Comparison of ENCODE assay signal across 7 mouse cellular contexts in genomic region chr15:89178260-89178860, GRCm38 (mm10). TPM values are rescaled to one million over a fixed set of nuclear protein-coding genes. Genes with fewer than 3 reads are reported as not detected.
DNase-seq lines count a peak whose midpoint lies in the region; ATAC-seq and TF ChIP-seq lines count a peak whose summit lies in the region.

No protein-coding gene starts in this region.

- H3K9me3 ChIP-seq in ES-Bruce4 (replicated peaks; ENCODE audit: control insufficient read depth, insufficient read depth, low read length, poor library complexity, severe bottlenecking) = no peaks in the 10 kb centered on the region
- no peaks in the 10 kb centered on the region for H3K9me3 ChIP-seq in forebrain, embryonic 16.5 days (ENCODE audit: control insufficient read depth, low read length)
- H3K9me3 ChIP-seq in liver, embryonic 11.5 days (ENCODE audit: control insufficient read depth, low read length) = no peaks in the 10 kb centered on the region

- H3K4me2 ChIP-seq in forebrain, embryonic 16.5 days (ENCODE audit: low read length) = peak overlapping the region; percentile 59
- H3K4me2 ChIP-seq in liver, embryonic 11.5 days = peak overlapping the region; percentile 74

- TF ChIP-seq CTCF in ES-Bruce4 (IDR thresholded peaks at IDR 0.05; ENCODE audit: low read depth, low read length) = no peak
- no peak for TF ChIP-seq CTCF in bone marrow macrophage, adult 2 months (IDR thresholded peaks at IDR 0.05; ENCODE audit: low read depth, low read length)

- TF ChIP-seq POLR2A in ES-Bruce4 (IDR thresholded peaks at IDR 0.05; ENCODE audit: insufficient read depth, low read length) = no peak
- TF ChIP-seq POLR2A in bone marrow macrophage, adult 2 months (IDR thresholded peaks at IDR 0.05; ENCODE audit: borderline replicate concordance, low read depth, low read length) = no peak

- ATAC-seq in forebrain, embryonic 16.5 days = no peak
- ATAC-seq in liver, embryonic 11.5 days (replicated peaks; ENCODE audit: low FRiP score) = no peak

- H3K36me3 ChIP-seq in ES-Bruce4 (ENCODE audit: control insufficient read depth, insufficient read depth, low read length, poor library complexity, severe bottlenecking) = no peaks in the 10 kb centered on the region
- H3K36me3 ChIP-seq in forebrain, embryonic 16.5 days (ENCODE audit: control insufficient read depth, insufficient read depth) = no peaks in the 10 kb centered on the region
- no peaks in the 10 kb centered on the region for H3K36me3 ChIP-seq in liver, embryonic 11.5 days (ENCODE audit: control insufficient read depth, insufficient read depth, low read length)

- peaks cover 14% of the 10 kb centered on the region for H3K4me1 ChIP-seq in ES-Bruce4 (ENCODE audit: control insufficient read depth, insufficient read depth, low read length)
- H3K4me1 ChIP-seq in bone marrow macrophage, adult 2 months (ENCODE audit: control insufficient read depth, insufficient read depth, low read length) = peaks cover 52% of the 10 kb centered on the region
- H3K4me1 ChIP-seq in forebrain, embryonic 16.5 days (replicated peaks; ENCODE audit: control insufficient read depth, insufficient read depth, low read length) = peaks cover 80% of the 10 kb centered on the region
- peaks cover 53% of the 10 kb centered on the region for H3K4me1 ChIP-seq in liver, embryonic 11.5 days (replicated peaks; ENCODE audit: control insufficient read depth, insufficient read depth, low read length)

- no peak for DNase-seq in liver, embryonic 11.5 days (ENCODE audit: low spot score)
- peak; percentile 45 for DNase-seq in testis, postnatal 10 days (ENCODE audit: low spot score)
- DNase-seq in thymus, postnatal 36 days = no peak
- no peak for DNase-seq in layer of hippocampus, adult 11-12 months (ENCODE audit: low spot score)

- TF ChIP-seq EP300 in ES-Bruce4 (IDR thresholded peaks at IDR 0.05; ENCODE audit: insufficient read depth, low read depth, low read length) = no peak

- H3K27ac ChIP-seq in ES-Bruce4 (ENCODE audit: insufficient read depth, low read length) = peak overlapping the region; percentile 66
- peak overlapping the region; percentile 99 for H3K27ac ChIP-seq in bone marrow macrophage, adult 2 months (ENCODE audit: insufficient read depth, low read depth, low read length)
- H3K27ac ChIP-seq in forebrain, embryonic 16.5 days (ENCODE audit: low read length) = peak overlapping the region; percentile 94
- H3K27ac ChIP-seq in liver, embryonic 11.5 days (ENCODE audit: low read depth, low read length) = peak overlapping the region; percentile 89

- H3K4me3 ChIP-seq in ES-Bruce4 (ENCODE audit: low read depth, low read length) = peak overlapping the region; percentile 88
- peak overlapping the region; percentile 77 for H3K4me3 ChIP-seq in bone marrow macrophage, adult 2 months (ENCODE audit: insufficient read depth, low read length)
- peak overlapping the region; percentile 79 for H3K4me3 ChIP-seq in forebrain, embryonic 16.5 days (replicated peaks; ENCODE audit: low read length)
- H3K4me3 ChIP-seq in liver, embryonic 11.5 days (ENCODE audit: low read depth, low read length) = peak overlapping the region; percentile 64

- peak overlapping the region; percentile 81; the same call in 1 of the 2 replicates for H3K9ac ChIP-seq in ES-Bruce4 (ENCODE audit: low read depth, poor library complexity, severe bottlenecking)
- peak overlapping the region; percentile 95 for H3K9ac ChIP-seq in forebrain, embryonic 16.5 days (replicated peaks; ENCODE audit: low read depth, low read length)
- peak overlapping the region; percentile 46 for H3K9ac ChIP-seq in liver, embryonic 11.5 days (ENCODE audit: low read depth, low read length)

- 61% methylated on average over 7 of the region's 7 CpGs for WGBS in forebrain, embryonic 16.5 days
- WGBS in liver, embryonic 11.5 days = 60% methylated on average over 7 of the region's 7 CpGs

- no peaks in the 10 kb centered on the region for H3K27me3 ChIP-seq in ES-Bruce4 (ENCODE audit: control insufficient read depth, insufficient read depth, low read length, poor library complexity, severe bottlenecking)
- H3K27me3 ChIP-seq in forebrain, embryonic 16.5 days (replicated peaks; ENCODE audit: control insufficient read depth, insufficient read depth, low read length) = no peaks in the 10 kb centered on the region
- peaks cover 39% of the 10 kb centered on the region for H3K27me3 ChIP-seq in liver, embryonic 11.5 days (replicated peaks; ENCODE audit: control insufficient read depth, insufficient read depth, low read length)

RNA-seq across cellular contexts. Expression of gene Plxnb2, which starts 2.2 kb away (rescaled TPM):
- 86.1 and 96.7 TPM in 2 replicates for polyA plus RNA-seq in ES-Bruce4 (2011; ENCODE audit: insufficient read depth, insufficient read length, low read depth, missing spikeins)
- polyA plus RNA-seq in bone marrow macrophage, adult 2 months (2012; ENCODE audit: insufficient read depth, insufficient read length, missing spikeins) = 432 and 457 TPM in 2 replicates
- 112 and 126 TPM in 2 replicates for polyA plus RNA-seq in forebrain, embryonic 16.5 days (2015; fragmentation: Nextera tagmentation; extraction: Ambion mirVana)
- 70.5 and 78.3 TPM in 2 replicates for polyA plus RNA-seq in liver, embryonic 11.5 days (2014; fragmentation: Nextera tagmentation; extraction: Ambion mirVana)

RNA-seq across cellular contexts. Expression of gene Dennd6b, which starts 17.9 kb away (rescaled TPM):
- 9.1 and 10.0 TPM in 2 replicates for polyA plus RNA-seq in ES-Bruce4 (2011; ENCODE audit: insufficient read depth, insufficient read length, low read depth, missing spikeins)
- polyA plus RNA-seq in bone marrow macrophage, adult 2 months (2012; ENCODE audit: insufficient read depth, insufficient read length, missing spikeins) = 3.4 and 3.8 TPM in 2 replicates
- 60.7 and 83.2 TPM in 2 replicates for polyA plus RNA-seq in forebrain, embryonic 16.5 days (2015; fragmentation: Nextera tagmentation; extraction: Ambion mirVana)
- 9.5 and 10.5 TPM in 2 replicates for polyA plus RNA-seq in liver, embryonic 11.5 days (2014; fragmentation: Nextera tagmentation; extraction: Ambion mirVana)

RNA-seq across cellular contexts. Expression of gene Mapk11, which starts 28.9 kb away (rescaled TPM):
- polyA plus RNA-seq in ES-Bruce4 (2011; ENCODE audit: insufficient read depth, insufficient read length, low read depth, missing spikeins) = 9.1 and 9.3 TPM in 2 replicates
- 2.2 and 2.7 TPM in 2 replicates for polyA plus RNA-seq in bone marrow macrophage, adult 2 months (2012; ENCODE audit: insufficient read depth, insufficient read length, missing spikeins)
- 39.1 and 46.8 TPM in 2 replicates for polyA plus RNA-seq in forebrain, embryonic 16.5 days (2015; fragmentation: Nextera tagmentation; extraction: Ambion mirVana)
- 3.3 and 4.4 TPM in 2 replicates for polyA plus RNA-seq in liver, embryonic 11.5 days (2014; fragmentation: Nextera tagmentation; extraction: Ambion mirVana)

RNA-seq across cellular contexts. Expression of gene Ppp6r2, which starts 33.0 kb away (rescaled TPM):
- 13.3 and 14.3 TPM in 2 replicates for polyA plus RNA-seq in ES-Bruce4 (2011; ENCODE audit: insufficient read depth, insufficient read length, low read depth, missing spikeins)
- 31.6 and 32.7 TPM in 2 replicates for polyA plus RNA-seq in bone marrow macrophage, adult 2 months (2012; ENCODE audit: insufficient read depth, insufficient read length, missing spikeins)
- polyA plus RNA-seq in forebrain, embryonic 16.5 days (2015; fragmentation: Nextera tagmentation; extraction: Ambion mirVana) = 77.8 and 90.8 TPM in 2 replicates
- 25.0 and 31.6 TPM in 2 replicates for polyA plus RNA-seq in liver, embryonic 11.5 days (2014; fragmentation: Nextera tagmentation; extraction: Ambion mirVana)

RNA-seq across cellular contexts. Expression of gene Mapk12, which starts 37.9 kb away (rescaled TPM):
- 33.2 and 38.2 TPM in 2 replicates for polyA plus RNA-seq in ES-Bruce4 (2011; ENCODE audit: insufficient read depth, insufficient read length, low read depth, missing spikeins)
- not detected in 2 replicates for polyA plus RNA-seq in bone marrow macrophage, adult 2 months (2012; ENCODE audit: insufficient read depth, insufficient read length, missing spikeins)
- polyA plus RNA-seq in forebrain, embryonic 16.5 days (2015; fragmentation: Nextera tagmentation; extraction: Ambion mirVana) = 4.1 and 5.7 TPM in 2 replicates
- 3.8 and 4.8 TPM in 2 replicates for polyA plus RNA-seq in liver, embryonic 11.5 days (2014; fragmentation: Nextera tagmentation; extraction: Ambion mirVana)
